12 mouse cellular contexts compared by ENCODE assay signal in genomic region chr6:82237834-82238233, GRCm38 (mm10).
DNase-seq lines count a peak whose midpoint lies in the region; ATAC-seq lines count a peak whose summit lies in the region.
"Had no signal": no experiment of that assay in that cellular context is flagged by ENCODE, and none has a peak within 500 bp of the region (broad histone marks: within the 10 kb centered on the region; RNA-seq: fewer than 3 reads in every experiment).

No protein-coding gene starts in this region.

- DNase-seq in frontal cortex, postnatal 10 days (ENCODE audit: low spot score in 2 of 2): peak; percentile 6 to 12
- no peak for DNase-seq in frontal cortex, postnatal 25 days (ENCODE audit: low spot score in 2 of 2)
- DNase-seq in cerebellum, adult 9-11 months: peak; percentile 55
- DNase-seq in layer of hippocampus, adult 9-10 months (ENCODE audit: low spot score): peak; percentile 7
- DNase-seq in right cerebral cortex, postnatal 14 days: peak; percentile 11
- DNase-seq in thymus, postnatal 36 days: no peak
- DNase-seq in lung, postnatal 14 days: no peak
- DNase-seq: adrenal gland, postnatal 10 days; lung, postnatal 10 days had no signal

- ATAC-seq in granulocyte monocyte progenitor cell, adult 5-6 weeks (replicated peaks; ENCODE audit: poor library complexity, severe bottlenecking): no peak
- ATAC-seq: midbrain, embryonic 15.5 days; Patski had no signal

Comparison
In these comparisons a context has a peak if more than half of its experiments do, and no peak if none do; other contexts are left out.
1. DNase-seq: peak in frontal cortex, postnatal 10 days (2 of 2), cerebellum, adult 9-11 months (single experiment), layer of hippocampus, adult 9-10 months (single experiment) and right cerebral cortex, postnatal 14 days (single experiment); none in frontal cortex, postnatal 25 days (0 of 2), thymus, postnatal 36 days (0 of 2) and lung, postnatal 14 days (single experiment).